Mouse (Mus musculus): ENCODE data around the gene Per3. TPM values are rescaled to one million over a fixed set of nuclear protein-coding genes. Genes with fewer than 3 reads are reported as not detected.

Per3 gene
- polyA plus RNA-seq (2014; fragmentation: Nextera tagmentation; extraction: Ambion mirVana), result 8.0 and 8.9 TPM in 2 replicates

GRCm38 (mm10) chr4:151044037-151044943 is at the start of gene Per3:
Gene Per3, minus strand, starts transcription at chr4:151044665.
- TF ChIP-seq CTCF (IDR thresholded peaks at IDR 0.05; ENCODE audit: low read depth), result no peak
- WGBS, result under 1% methylated on average over 79 of the region's 79 CpGs
- Histone ChIP-seq H3K9me3 (ENCODE audit: low read depth, low read length) (no peaks in the 10 kb centered on the region), H3K27me3 (ENCODE audit: insufficient read depth, low read length) (0 out of 2 replicates have a peak, but pooled peaks cover 4% of the 10 kb centered on the region), H3K4me2 (peak within 1 kb of the TSS; percentile 98), H3K36me3 (ENCODE audit: insufficient read depth) (peaks cover 17% of the 10 kb centered on the region), H3K4me3 (ENCODE audit: low read depth, low read length) (peak within 1 kb of the TSS; percentile 56), H3K27ac (ENCODE audit: low read depth) (peak within 1 kb of the TSS; percentile 59), H3K4me1 (ENCODE audit: insufficient read depth) (0 out of 2 replicates have a peak, but pooled peaks cover 5% of the 10 kb centered on the region), H3K9ac (peak within 1 kb of the TSS; percentile 67)
- ATAC-seq (ENCODE audit: insufficient read depth) (peak; percentile 98), DNase-seq (peak; percentile 97)

DNA sequence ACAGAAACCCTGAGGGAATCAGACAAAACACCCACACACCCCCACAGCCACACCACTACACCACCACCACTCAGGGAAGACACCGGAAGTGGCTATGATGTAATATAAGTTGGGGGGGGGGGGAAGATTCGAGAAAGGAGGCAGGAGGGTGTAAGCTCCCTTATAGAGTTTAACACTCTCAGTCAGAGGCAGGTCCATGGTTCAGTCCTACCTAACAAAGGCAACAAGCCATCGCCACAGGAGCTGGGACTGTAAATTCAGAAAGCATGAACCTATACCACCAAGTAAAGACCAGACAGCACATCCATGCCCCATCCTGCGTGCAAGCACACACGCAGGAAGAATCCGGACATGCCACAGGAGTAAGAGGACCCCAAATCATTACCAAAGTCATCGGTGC is 44.8 kb upstream of the Per3 start, which contains the start of gene Gm13090:
Gm13090 (plus strand) TSS at position 301 of the 400 bp plus-strand sequence.
- Histone ChIP-seq H3K36me3 (ENCODE audit: insufficient read depth) (no peaks in the 10 kb centered on the region), H3K27me3 (ENCODE audit: insufficient read depth, low read length) (no peaks in the 10 kb centered on the region), H3K4me2 (no peak within 1 kb of the TSS), H3K4me1 (ENCODE audit: insufficient read depth) (no peaks in the 10 kb centered on the region), H3K27ac (ENCODE audit: low read depth) (no peak within 1 kb of the TSS), H3K9me3 (ENCODE audit: low read depth, low read length) (no peaks in the 10 kb centered on the region), H3K9ac (no peak within 1 kb of the TSS), H3K4me3 (ENCODE audit: low read depth, low read length) (no peak within 1 kb of the TSS)
- no peak for TF ChIP-seq CTCF (IDR thresholded peaks at IDR 0.05; ENCODE audit: low read depth)
- 82% methylated on average over 7 of the region's 7 CpGs for WGBS
- ATAC-seq (ENCODE audit: insufficient read depth) (no peak), DNase-seq (no peak)

- Histone ChIP-seq H3K4me1 (ENCODE audit: insufficient read depth) (no peaks in the 10 kb centered on the region), H3K27ac (ENCODE audit: low read depth) (no peak overlapping the region), H3K4me2 (no peak overlapping the region), H3K36me3 (ENCODE audit: insufficient read depth) (no peaks in the 10 kb centered on the region), H3K9ac (no peak overlapping the region), H3K9me3 (ENCODE audit: low read depth, low read length) (no peaks in the 10 kb centered on the region), H3K4me3 (ENCODE audit: low read depth, low read length) (no peak overlapping the region), H3K27me3 (ENCODE audit: insufficient read depth, low read length) (no peaks in the 10 kb centered on the region)
- no peak for DNase-seq
- WGBS, result 87% methylated on average over 14 of the region's 14 CpGs
- no peak for ATAC-seq (ENCODE audit: insufficient read depth)
- TF ChIP-seq CTCF (IDR thresholded peaks at IDR 0.05; ENCODE audit: low read depth), result no peak
These were observed 44.4 kb upstream of the Per3 start for GRCm38 (mm10) chr4:151088819-151089218.

DNA sequence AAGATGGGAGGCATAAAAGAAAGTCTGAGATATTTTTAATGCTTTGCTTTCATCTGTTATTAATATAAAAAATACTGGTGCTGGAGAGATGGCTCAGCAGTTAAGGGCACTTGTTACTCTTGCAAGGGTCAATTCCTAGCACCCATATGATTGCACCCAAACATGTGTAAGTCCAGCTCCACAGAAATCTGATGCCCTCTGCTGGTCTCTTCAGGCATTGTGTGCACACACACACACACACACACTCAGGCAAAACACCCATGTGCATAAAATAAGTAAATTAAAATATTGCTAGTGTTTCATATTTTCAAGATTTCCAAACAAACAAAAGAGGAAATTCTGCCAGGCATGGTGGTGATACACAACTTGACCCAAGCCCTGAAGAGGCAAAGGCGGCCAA is 42.9 kb upstream of the Per3 start:
- H3K9me3 ChIP-seq (ENCODE audit: low read depth, low read length), result no peaks in the 10 kb centered on the region
- 0 out of 2 replicates have a peak, but pooled peaks have one; percentile 12 for TF ChIP-seq CTCF (IDR thresholded peaks at IDR 0.05; ENCODE audit: low read depth)
- no peak overlapping the region for H3K4me3 ChIP-seq (ENCODE audit: low read depth, low read length)
- no peaks in the 10 kb centered on the region for H3K4me1 ChIP-seq (ENCODE audit: insufficient read depth)
- no peak for ATAC-seq (ENCODE audit: insufficient read depth)
- H3K4me2 ChIP-seq, result no peak overlapping the region
- H3K27me3 ChIP-seq (ENCODE audit: insufficient read depth, low read length), result no peaks in the 10 kb centered on the region
- H3K9ac ChIP-seq, result no peak overlapping the region
- DNase-seq, result no peak
- H3K36me3 ChIP-seq (ENCODE audit: insufficient read depth), result no peaks in the 10 kb centered on the region; the same call in 1 of the 2 replicates
- H3K27ac ChIP-seq (ENCODE audit: low read depth), result no peak overlapping the region
- 87% methylated on average over 1 of the region's 1 CpGs for WGBS

- Histone ChIP-seq H3K4me1 (ENCODE audit: insufficient read depth) (no peaks in the 10 kb centered on the region), H3K4me2 (no peak overlapping the region), H3K4me3 (ENCODE audit: low read depth, low read length) (no peak overlapping the region), H3K9me3 (ENCODE audit: low read depth, low read length) (no peaks in the 10 kb centered on the region), H3K27me3 (ENCODE audit: insufficient read depth, low read length) (no peaks in the 10 kb centered on the region), H3K36me3 (ENCODE audit: insufficient read depth) (no peaks in the 10 kb centered on the region; the same call in 1 of the 2 replicates), H3K27ac (ENCODE audit: low read depth) (no peak overlapping the region), H3K9ac (no peak overlapping the region)
- ATAC-seq (ENCODE audit: insufficient read depth) (no peak), DNase-seq (no peak)
- WGBS, result 67% methylated on average over 5 of the region's 5 CpGs
- TF ChIP-seq CTCF (IDR thresholded peaks at IDR 0.05; ENCODE audit: low read depth), result no peak
These were observed 38.6 kb upstream of the Per3 start for GRCm38 (mm10) chr4:151083027-151083426.

- H3K27me3 ChIP-seq (ENCODE audit: insufficient read depth, low read length), result no peaks in the 10 kb centered on the region
- peaks cover 6% of the 10 kb centered on the region; the same call in 1 of the 2 replicates for H3K36me3 ChIP-seq (ENCODE audit: insufficient read depth)
- H3K4me3 ChIP-seq (ENCODE audit: low read depth, low read length), result no peak overlapping the region
- WGBS, result 92% methylated on average over 13 of the region's 13 CpGs
- no peaks in the 10 kb centered on the region for H3K9me3 ChIP-seq (ENCODE audit: low read depth, low read length)
- no peak overlapping the region for H3K4me2 ChIP-seq
- H3K9ac ChIP-seq, result no peak overlapping the region
- no peak for TF ChIP-seq CTCF (IDR thresholded peaks at IDR 0.05; ENCODE audit: low read depth)
- no peaks in the 10 kb centered on the region for H3K4me1 ChIP-seq (ENCODE audit: insufficient read depth)
- ATAC-seq (ENCODE audit: insufficient read depth), result no peak
- DNase-seq, result no peak
- no peak overlapping the region for H3K27ac ChIP-seq (ENCODE audit: low read depth)
These were observed 37.5 kb upstream of the Per3 start for GRCm38 (mm10) chr4:151081977-151082376.

- ATAC-seq (ENCODE audit: insufficient read depth) (no peak), DNase-seq (no peak)
- Histone ChIP-seq H3K4me1 (ENCODE audit: insufficient read depth) (no peaks in the 10 kb centered on the region), H3K27me3 (ENCODE audit: insufficient read depth, low read length) (no peaks in the 10 kb centered on the region), H3K9me3 (ENCODE audit: low read depth, low read length) (no peaks in the 10 kb centered on the region), H3K9ac (no peak overlapping the region), H3K4me2 (no peak overlapping the region), H3K4me3 (ENCODE audit: low read depth, low read length) (no peak overlapping the region), H3K36me3 (ENCODE audit: insufficient read depth) (peaks cover 6% of the 10 kb centered on the region; the same call in 1 of the 2 replicates), H3K27ac (ENCODE audit: low read depth) (no peak overlapping the region)
- WGBS, result 62% methylated on average over 2 of the region's 2 CpGs
- no peak for TF ChIP-seq CTCF (IDR thresholded peaks at IDR 0.05; ENCODE audit: low read depth)
These were observed 36.9 kb upstream of the Per3 start for GRCm38 (mm10) chr4:151081355-151081754.

Measured in lung, embryonic 14.5 days (tissue).